Mouse (Mus musculus) mouse trophoblast stem cell (cell line): ENCODE measurements at regions not wholly inside any gene's neighbourhood (a gene's known extent, or its start where the extent isn't known, plus 50 kb on each side); places are given as distances from the start of the nearest gene placed in this dataset.
"Not testable (repeated sequence)": the region's sequence is repeated elsewhere in the genome, so short reads cannot be mapped to it uniquely, and the experiment has no call there.

Source experiments
- in situ Hi-C, 2 experiments: fragments of 300-500 bp; cut with MseI, MboI; formaldehyde crosslinking; loops; 2 replicates in 1 of 2; 3 replicates in 1 of 2; pipeline ENCODE4 v1.15.1; 2025

DNA sequence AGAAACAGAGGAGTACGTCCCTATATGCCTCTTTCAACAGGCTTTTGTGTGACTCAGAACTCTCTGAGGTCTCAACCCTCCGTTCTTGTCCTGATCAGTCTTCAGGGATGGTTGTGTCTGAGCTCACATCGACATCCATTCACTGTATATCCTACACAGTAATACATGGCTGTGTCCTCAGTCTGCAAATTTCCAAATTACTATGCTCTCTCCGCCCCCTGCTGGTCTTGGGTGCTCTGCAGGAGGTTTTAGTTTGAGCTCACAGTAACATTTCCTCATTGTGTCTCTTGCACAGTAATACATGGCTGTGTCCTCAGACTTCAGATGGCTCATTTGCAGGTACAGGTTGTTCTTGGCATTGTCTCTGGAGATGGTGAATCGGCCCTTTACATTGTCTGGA, 53.5 kb downstream of the Adam6a start:
- in situ Hi-C loops = loop anchor here in 1 of 2 experiments (25.0 kb wide), 2 partner anchors 110 to 385 kb away; partner anchors contain the start of gene Adam6b

DNA sequence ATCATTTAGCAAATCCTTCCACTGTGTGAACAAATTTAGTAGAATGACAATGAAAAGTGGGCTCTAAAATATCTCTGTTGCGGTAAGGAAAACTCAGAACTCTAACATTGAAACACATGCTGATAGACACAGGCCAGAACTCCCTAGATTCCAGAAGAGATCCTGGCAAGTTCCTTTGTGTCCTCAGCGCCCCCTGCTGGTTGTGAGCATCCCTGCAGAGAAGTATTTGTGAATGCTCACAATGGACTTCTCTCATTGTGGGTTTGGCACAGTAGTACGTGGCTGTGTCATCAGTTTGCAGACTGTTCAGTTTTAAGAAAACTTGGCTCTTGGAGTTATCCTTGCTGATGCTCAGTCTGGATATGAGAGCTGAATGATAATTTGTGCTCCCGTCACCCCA, 67.2 kb downstream of the Adam6a start:
- in situ Hi-C loops = loop anchor here in 1 of 2 experiments (10.0 kb wide), 1 partner anchor 104 kb away; no protein-coding TSS in a partner anchor

DNA sequence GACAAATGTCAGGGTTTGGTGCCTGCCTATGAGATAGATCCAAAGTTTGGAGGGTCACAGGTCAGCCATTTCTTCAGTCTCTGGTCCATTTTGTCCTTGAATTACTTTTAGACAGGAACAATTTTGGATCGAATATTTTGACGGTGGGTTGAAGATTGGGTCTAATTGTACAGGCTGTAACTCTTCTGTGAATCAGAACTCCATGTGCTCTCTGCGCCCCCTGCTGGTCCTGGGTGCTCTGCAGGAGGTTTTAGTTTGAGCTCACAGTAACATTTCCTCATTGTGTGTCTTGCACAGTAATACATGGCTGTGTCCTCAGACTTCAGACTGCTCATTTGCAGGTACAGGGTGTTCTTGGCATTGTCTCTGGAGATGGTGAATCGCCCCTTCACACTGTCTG, 81.5 kb downstream of the Adam6a start:
- in situ Hi-C loops = not testable (repeated sequence)

DNA sequence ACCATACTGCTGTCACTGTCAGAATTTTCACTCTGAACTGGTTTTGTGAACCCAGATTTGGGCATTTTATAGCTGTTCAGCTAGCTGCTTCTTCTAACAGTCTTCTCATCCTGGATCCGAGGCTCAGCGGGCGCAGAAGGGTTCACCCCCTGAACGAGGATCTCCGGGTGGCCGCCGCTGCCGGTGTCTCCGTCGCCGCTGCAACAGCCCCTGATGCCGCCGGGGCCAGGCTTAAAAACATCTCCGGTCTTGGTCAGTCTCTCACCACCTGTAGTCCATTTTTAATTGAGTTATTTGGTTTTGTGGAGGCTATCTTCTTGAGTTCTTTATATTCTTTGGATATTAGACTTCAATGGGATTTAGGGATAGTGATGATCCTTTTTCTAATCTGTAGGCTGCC, 87.1 kb downstream of the Adam6a start:
- in situ Hi-C loops = not testable (repeated sequence)
